Mouse (Mus musculus): ENCODE data around the gene Hid1.
"Not testable (repeated sequence)": the region's sequence is repeated elsewhere in the genome, so short reads cannot be mapped to it uniquely, and the experiment has no call there.

The Hid1 gene

GRCm38 (mm10) chr11:115367395-115367944 lies at the start of gene Hid1:
Gene Hid1 (minus strand): TSS chr11:115367756.
- DNase-seq (ENCODE audit: low spot score in 2 of 2): peak; percentile 68 to 76

- no peak for DNase-seq (ENCODE audit: low spot score in 2 of 2)
These were observed 42.0 kb upstream of the Hid1 start for GRCm38 (mm10) chr11:115409556-115409955.

- no peak for DNase-seq (ENCODE audit: low spot score in 2 of 2)
These were observed 40.8 kb upstream of the Hid1 start for GRCm38 (mm10) chr11:115408266-115408920.

- DNase-seq (ENCODE audit: low spot score in 2 of 2): no peak
These were observed 39.4 kb upstream of the Hid1 start for GRCm38 (mm10) chr11:115406858-115407401.

- DNase-seq (ENCODE audit: low spot score in 2 of 2): no peak
These were observed 38.2 kb upstream of the Hid1 start for GRCm38 (mm10) chr11:115405723-115406122.

- peak; percentile 84 to 88 for DNase-seq (ENCODE audit: low spot score in 2 of 2)
These were observed 36.0 kb upstream of the Hid1 start, which contains the start of gene Mrpl58 for GRCm38 (mm10) chr11:115403338-115404124. Gene Mrpl58 (plus strand): TSS chr11:115403752.

GRCm38 (mm10) chr11:115400630-115401391 lies 33.3 kb upstream of the Hid1 start:
- DNase-seq (ENCODE audit: low spot score in 2 of 2): no peak

- DNase-seq (ENCODE audit: low spot score in 2 of 2): no peak
These were observed 32.6 kb upstream of the Hid1 start for GRCm38 (mm10) chr11:115400126-115400525.

GRCm38 (mm10) chr11:115398085-115398484 lies 30.5 kb upstream of the Hid1 start:
- no peak for DNase-seq (ENCODE audit: low spot score in 2 of 2)

GRCm38 (mm10) chr11:115393721-115394325 lies 26.3 kb upstream of the Hid1 start:
- DNase-seq (ENCODE audit: low spot score in 2 of 2): no peak

- DNase-seq (ENCODE audit: low spot score in 2 of 2): no peak
These were observed 23.8 kb upstream of the Hid1 start for GRCm38 (mm10) chr11:115391358-115391757.

- DNase-seq (ENCODE audit: low spot score in 2 of 2): not testable (repeated sequence)
These were observed 19.3 kb upstream of the Hid1 start for GRCm38 (mm10) chr11:115386859-115387258.

GRCm38 (mm10) chr11:115384587-115384986 lies 17.0 kb upstream of the Hid1 start:
- no peak for DNase-seq (ENCODE audit: low spot score in 2 of 2)

- no peak for DNase-seq (ENCODE audit: low spot score in 2 of 2)
These were observed 16.3 kb upstream of the Hid1 start for GRCm38 (mm10) chr11:115383701-115384474.

GRCm38 (mm10) chr11:115382891-115383290 lies 15.3 kb upstream of the Hid1 start:
- peak in 1 of 2 experiments; percentile 24 for DNase-seq (ENCODE audit: low spot score in 2 of 2)

GRCm38 (mm10) chr11:115381743-115382539 lies 14.4 kb upstream of the Hid1 start, which contains the start of gene Cdr2l:
Gene Cdr2l (plus strand): TSS chr11:115381916.
- DNase-seq (ENCODE audit: low spot score in 2 of 2): peak; percentile 94 to 96

- DNase-seq (ENCODE audit: low spot score in 2 of 2): no peak
These were observed 13.7 kb upstream of the Hid1 start for GRCm38 (mm10) chr11:115381276-115381675.

GRCm38 (mm10) chr11:115377854-115378253 lies 10.3 kb upstream of the Hid1 start:
- DNase-seq (ENCODE audit: low spot score in 2 of 2): no peak

GRCm38 (mm10) chr11:115377254-115377653 lies 9.7 kb upstream of the Hid1 start:
- DNase-seq (ENCODE audit: low spot score in 2 of 2): no peak

- DNase-seq (ENCODE audit: low spot score in 2 of 2): no peak
These were observed 9.2 kb upstream of the Hid1 start for GRCm38 (mm10) chr11:115376722-115377121.
